Mouse (Mus musculus) embryonic fibroblast, embryonic 13.5 days (primary cell): ENCODE data around the gene Smg6. TPM values are rescaled to one million over a fixed set of nuclear protein-coding genes. Genes with fewer than 3 reads are reported as not detected.
A peak's percentile ranks its signal among the peaks of the same experiment; 100 is the strongest.
"Not testable (repeated sequence)": the region's sequence is repeated elsewhere in the genome, so short reads cannot be mapped to it uniquely, and the experiment has no call there.

Source experiments
- H3K27ac ChIP-seq: 2 replicates; pipeline ENCODE4 v1.5.1; 2012; ENCODE audit warnings: low read length, control low read depth, inconsistent platforms; ENCODE audit not compliant: insufficient read depth
- H3K4me1 ChIP-seq: 2 replicates; pipeline ENCODE4 v1.6.1; 2011; ENCODE audit warnings: low read length; ENCODE audit not compliant: control insufficient read depth, insufficient read depth
- H3K4me3 ChIP-seq: 2 replicates; pipeline ENCODE4 v1.5.1; 2011; ENCODE audit warnings: mild to moderate bottlenecking, control low read depth, low read length; ENCODE audit not compliant: insufficient read depth
- CTCF ChIP-seq: IDR thresholded peaks from 2 replicates; pipeline ENCODE4 v1.5.1; 2011; ENCODE audit warnings: mild to moderate bottlenecking, control low read depth, low read length, moderate library complexity, borderline replicate concordance; ENCODE audit not compliant: insufficient read depth
- POLR2A ChIP-seq: IDR thresholded peaks from 2 replicates; pipeline ENCODE4 v1.6.1; 2011; ENCODE audit warnings: low read depth, mild to moderate bottlenecking, control low read depth, low read length, moderate library complexity
- polyA plus RNA-seq: library from polyadenylated mRNA; stranded (reverse); fragments of >200 nt; gene quantifications from 2 replicates; pipeline ENCODE4 v1.2.4, GENCODE M21; 2011; ENCODE audit warnings: low read depth; ENCODE audit not compliant: missing spikeins, insufficient read length

The Smg6 gene
- polyA plus RNA-seq, 1 experiment, result 16.2 TPM

GRCm38 (mm10) chr11:75173799-75174165 lies 248.2 kb downstream of the Smg6 start:
- TF ChIP-seq POLR2A (no peak), CTCF (no peak)
- Histone ChIP-seq H3K27ac (no peak overlapping the region), H3K4me1 (peaks cover 6% of the 10 kb centered on the region; the same call in 1 of the 2 replicates), H3K4me3 (peak overlapping the region; percentile 31)

GRCm38 (mm10) chr11:75174574-75174973 lies 249.0 kb downstream of the Smg6 start:
- not testable (repeated sequence) for H3K27ac ChIP-seq, H3K4me3 ChIP-seq, H3K4me1 ChIP-seq

GRCm38 (mm10) chr11:75178011-75178410 lies 252.4 kb downstream of the Smg6 start:
- no peak overlapping the region for H3K27ac ChIP-seq

GRCm38 (mm10) chr11:75178672-75179208 lies 253.1 kb downstream of the Smg6 start, which contains the start of gene Ovca2:
Ovca2 (minus strand) TSS chr11:75178835.
- Histone ChIP-seq H3K4me1 (peaks cover 6% of the 10 kb centered on the region; the same call in 1 of the 2 replicates), H3K4me3 (peak within 1 kb of the TSS; percentile 78), H3K27ac (peak within 1 kb of the TSS; percentile 29; the same call in 1 of the 2 replicates)
- peak; percentile 86 for TF ChIP-seq CTCF
- peak; percentile 82 for TF ChIP-seq POLR2A

More at GRCm38 (mm10) chr11:75178011-75178410, 252.4 kb downstream of the Smg6 start:
- Histone ChIP-seq H3K4me1 (peaks cover 6% of the 10 kb centered on the region; the same call in 1 of the 2 replicates), H3K4me3 (peak overlapping the region; percentile 78)
- TF ChIP-seq POLR2A, result no peak
- no peak for TF ChIP-seq CTCF

- Histone ChIP-seq H3K4me1 (peaks cover 10% of the 10 kb centered on the region), H3K27ac (peak overlapping the region; percentile 45; the same call in 1 of the 2 replicates), H3K4me3 (no peak overlapping the region)
- TF ChIP-seq CTCF, result no peak
These were observed 258.4 kb downstream of the Smg6 start for GRCm38 (mm10) chr11:75183917-75184570.

- Histone ChIP-seq H3K27ac (peak overlapping the region; percentile 45), H3K4me1 (peaks cover 10% of the 10 kb centered on the region), H3K4me3 (no peak overlapping the region)
- TF ChIP-seq POLR2A (no peak), CTCF (no peak)
These were observed 258.9 kb downstream of the Smg6 start for GRCm38 (mm10) chr11:75184573-75184972.

- TF ChIP-seq POLR2A (no peak), CTCF (no peak)
- no peak overlapping the region for H3K4me3 ChIP-seq
- H3K27ac ChIP-seq, result peak overlapping the region; percentile 96
- H3K4me1 ChIP-seq, result peaks cover 10% of the 10 kb centered on the region
These were observed 259.4 kb downstream of the Smg6 start for GRCm38 (mm10) chr11:75184986-75185385.

- Histone ChIP-seq H3K4me3 (peak overlapping the region; percentile 77), H3K4me1 (peaks cover 2% of the 10 kb centered on the region; the same call in 1 of the 2 replicates), H3K27ac (no peak overlapping the region)
- TF ChIP-seq CTCF (no peak), POLR2A (no peak)
These were observed 264.2 kb downstream of the Smg6 start for GRCm38 (mm10) chr11:75189713-75190370.

GRCm38 (mm10) chr11:75190371-75190724 lies 264.7 kb downstream of the Smg6 start:
- TF ChIP-seq POLR2A (peak; percentile 76), CTCF (no peak)
- H3K4me3 ChIP-seq, result peak overlapping the region; percentile 77
- H3K4me1 ChIP-seq, result peaks cover 2% of the 10 kb centered on the region; the same call in 1 of the 2 replicates
- no peak overlapping the region for H3K27ac ChIP-seq

- Histone ChIP-seq H3K27ac (no peak within 1 kb of the TSS), H3K4me3 (peak within 1 kb of the TSS; percentile 77), H3K4me1 (no peaks in the 10 kb centered on the region)
- TF ChIP-seq POLR2A, result no peak
These were observed 265.4 kb downstream of the Smg6 start, which contains the start of gene Dph1 for GRCm38 (mm10) chr11:75190905-75191441. Dph1 (minus strand) TSS chr11:75191241.
